Mouse (Mus musculus) stomach, postnatal 0 days (tissue): ENCODE measurements around the gene Dchs1.
A peak's percentile ranks its signal among the peaks of the same experiment; 100 is the strongest.

Experiments
- CTCF ChIP-seq: IDR thresholded peaks from 2 replicates; pipeline ENCODE4 v1.5.1; 2016; ENCODE audit warnings: antibody characterized with exemption, low read depth, mild to moderate bottlenecking, moderate library complexity
- EP300 ChIP-seq: optimal IDR thresholded peaks from 2 replicates; pipeline ENCODE3; 2016; ENCODE audit warnings: antibody characterized with exemption

DNA sequence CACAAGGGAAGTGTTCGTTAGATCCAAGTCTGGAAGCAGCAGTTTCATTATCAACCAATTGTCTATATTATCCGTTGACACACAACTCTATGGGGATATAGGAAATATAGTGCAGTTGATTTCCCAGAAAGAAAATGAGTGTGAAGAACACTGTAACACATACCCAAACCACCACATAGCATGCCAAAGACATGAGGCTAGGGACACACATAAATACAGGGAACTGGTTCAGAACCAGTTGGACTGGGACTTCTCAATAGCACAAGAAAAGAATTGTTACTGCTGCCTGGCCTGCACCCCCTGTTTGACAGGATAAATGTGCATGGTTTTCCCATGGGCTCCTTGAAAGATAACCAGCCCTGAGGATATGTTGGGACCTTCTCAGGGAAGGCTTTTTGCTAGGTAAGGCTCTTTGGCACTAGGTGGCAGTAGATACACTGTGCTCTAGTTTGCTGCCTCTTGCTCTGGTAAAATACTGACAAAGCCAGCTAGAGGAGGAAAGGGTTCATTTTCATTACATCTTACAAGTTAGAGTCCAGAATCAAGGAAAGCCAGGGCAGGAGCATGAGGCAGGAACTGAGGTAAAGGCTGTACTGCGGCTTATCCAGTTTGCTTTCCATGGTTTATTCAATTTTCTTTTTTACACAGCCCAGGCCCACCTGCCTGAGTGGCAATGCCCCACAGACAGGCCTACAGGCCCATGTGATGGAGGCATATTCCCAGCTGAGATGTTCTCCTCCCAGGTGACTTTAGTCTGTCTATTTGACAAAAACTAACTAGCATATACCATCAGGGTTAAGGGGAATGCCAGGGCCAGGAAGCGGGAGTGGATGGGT, 61.1 kb downstream of the Dchs1 start:
- TF ChIP-seq CTCF, result peak; percentile 95
- TF ChIP-seq EP300, result no peak
